In the genomic region with DNA sequence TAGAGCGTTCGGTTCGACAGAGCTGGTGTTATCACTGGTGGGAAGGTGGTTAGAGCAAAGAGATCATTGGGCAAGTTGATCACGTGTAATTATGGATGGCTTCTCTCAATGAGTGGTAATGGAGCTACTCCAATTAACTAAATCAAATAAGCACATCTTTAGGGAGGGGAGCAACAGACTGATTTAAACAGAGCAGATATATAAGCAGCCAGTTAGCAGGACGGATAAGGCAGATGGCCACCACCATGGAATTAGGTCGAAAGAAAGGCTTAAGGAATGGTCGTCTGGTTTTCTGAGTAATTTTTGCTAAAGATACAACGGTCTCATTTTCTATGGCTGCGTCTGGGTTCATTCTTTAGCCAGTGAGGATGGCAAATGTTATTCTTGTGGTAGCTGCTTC, we compare ENCODE assay signal across 17 mouse cellular contexts.
"Had no signal": no experiment of that assay in that cellular context is flagged by ENCODE, and none has a peak within 500 bp of the region (broad histone marks: within the 10 kb centered on the region; RNA-seq: fewer than 3 reads in every experiment).

No protein-coding gene starts in this region.

- DNase-seq: cerebellum, adult 2 months; cerebellum, adult 8-10 months; cerebellum, adult 9-10 months; cerebellum, adult 9-11 months; cerebellum, postnatal 10 days; cerebellum, postnatal 14 days; cerebellum, postnatal 25 days; cerebellum, postnatal 36 days; embryo, embryonic 11 days; forebrain, postnatal 0 days; gastrocnemius, adult 2 months; gastrocnemius, postnatal 10 days; gastrocnemius, postnatal 14 days; gastrocnemius, postnatal 25 days; gastrocnemius, postnatal 36 days; heart, adult 11 months; heart, adult 18-20 months had no signal
